Mouse (Mus musculus): ENCODE measurements around the gene Dnajc16.

DNA sequence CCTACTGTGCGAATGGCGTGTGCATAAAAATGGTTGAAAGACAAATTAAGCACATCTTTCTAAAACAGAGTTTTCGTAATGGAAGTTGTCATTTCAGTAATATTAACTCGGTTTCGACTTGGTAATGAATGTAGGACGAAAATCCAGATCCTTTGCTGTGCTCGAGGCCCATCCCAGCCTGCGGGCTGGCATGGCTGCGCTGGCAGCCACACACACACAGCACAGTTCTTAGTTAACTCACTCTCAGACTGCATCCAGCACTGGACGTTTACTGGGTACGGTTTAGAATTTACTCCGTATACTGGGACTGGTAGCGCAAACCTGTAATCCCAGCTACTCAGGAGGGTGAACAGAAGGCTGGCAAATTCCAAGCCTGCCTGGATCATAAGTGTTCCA lies 67.1 kb downstream of the Dnajc16 start:
- TF ChIP-seq CTCF (IDR thresholded peaks at IDR 0.05; ENCODE audit: low read depth, low read length) (no peak), POLR2A (IDR thresholded peaks at IDR 0.05; ENCODE audit: insufficient read depth, low read length) (no peak), EP300 (IDR thresholded peaks at IDR 0.05; ENCODE audit: insufficient read depth, low read depth, low read length) (no peak)

Measured in ES-Bruce4 (cell line).